Mouse (Mus musculus): Measurements from ENCODE around the gene Gdf10. TPM values are rescaled to one million over a fixed set of nuclear protein-coding genes. Genes with fewer than 3 reads are reported as not detected.

Gdf10 gene
- polyA plus RNA-seq, 1 experiment from 2014 or later = 1.8 TPM

GRCm38 (mm10) chr14:33903199-33903598, 20.2 kb upstream of the Gdf10 start:
- no peaks in the 10 kb centered on the region for H3K4me1 ChIP-seq (replicated peaks)
- ATAC-seq = no peak
- H3K4me2 ChIP-seq (replicated peaks) = no peak overlapping the region
- 92% methylated on average over 1 of the region's 1 CpGs for WGBS
- H3K9ac ChIP-seq (replicated peaks) = no peak overlapping the region
- no peaks in the 10 kb centered on the region for H3K27me3 ChIP-seq
- no peak overlapping the region for H3K4me3 ChIP-seq (replicated peaks)
- no peaks in the 10 kb centered on the region for H3K36me3 ChIP-seq
- no peak overlapping the region for H3K27ac ChIP-seq
- no peaks in the 10 kb centered on the region for H3K9me3 ChIP-seq

- H3K27me3 ChIP-seq = no peaks in the 10 kb centered on the region
- no peak overlapping the region for H3K27ac ChIP-seq
- H3K4me1 ChIP-seq (replicated peaks) = no peaks in the 10 kb centered on the region
- H3K9me3 ChIP-seq = no peaks in the 10 kb centered on the region
- no peak overlapping the region for H3K9ac ChIP-seq (replicated peaks)
- no peak overlapping the region for H3K4me2 ChIP-seq (replicated peaks)
- no peak overlapping the region for H3K4me3 ChIP-seq (replicated peaks)
- H3K36me3 ChIP-seq = no peaks in the 10 kb centered on the region
- no peak for ATAC-seq
Observed at GRCm38 (mm10) chr14:33904851-33905250, 18.5 kb upstream of the Gdf10 start.

GRCm38 (mm10) chr14:33913727-33914126, 9.7 kb upstream of the Gdf10 start:
- Histone ChIP-seq H3K36me3 (no peaks in the 10 kb centered on the region), H3K4me3 (replicated peaks) (no peak overlapping the region), H3K27me3 (peaks cover 12% of the 10 kb centered on the region), H3K9ac (replicated peaks) (no peak overlapping the region), H3K9me3 (no peaks in the 10 kb centered on the region), H3K4me2 (replicated peaks) (no peak overlapping the region), H3K4me1 (replicated peaks) (no peaks in the 10 kb centered on the region), H3K27ac (no peak overlapping the region)
- 19% methylated on average over 3 of the region's 3 CpGs for WGBS
- no peak for ATAC-seq

GRCm38 (mm10) chr14:33914206-33914605, 9.2 kb upstream of the Gdf10 start:
- H3K9ac ChIP-seq (replicated peaks) = no peak overlapping the region
- H3K4me2 ChIP-seq (replicated peaks) = no peak overlapping the region
- ATAC-seq = no peak
- no peak overlapping the region for H3K27ac ChIP-seq
- no peaks in the 10 kb centered on the region for H3K9me3 ChIP-seq
- H3K4me3 ChIP-seq (replicated peaks) = no peak overlapping the region
- WGBS = 90% methylated on average over 9 of the region's 9 CpGs
- H3K4me1 ChIP-seq (replicated peaks) = peaks cover 3% of the 10 kb centered on the region
- H3K27me3 ChIP-seq = peaks cover 12% of the 10 kb centered on the region
- H3K36me3 ChIP-seq = no peaks in the 10 kb centered on the region

- Histone ChIP-seq H3K4me2 (replicated peaks) (no peak overlapping the region; the same call in 1 of the 2 replicates), H3K4me3 (replicated peaks) (no peak overlapping the region), H3K36me3 (no peaks in the 10 kb centered on the region), H3K27me3 (peaks cover 77% of the 10 kb centered on the region), H3K4me1 (replicated peaks) (peaks cover 36% of the 10 kb centered on the region), H3K9ac (replicated peaks) (no peak overlapping the region), H3K27ac (no peak overlapping the region), H3K9me3 (no peaks in the 10 kb centered on the region)
- no peak for ATAC-seq
- WGBS = 5% methylated on average over 14 of the region's 14 CpGs
Observed at GRCm38 (mm10) chr14:33920727-33921559, 2.4 kb upstream of the Gdf10 start.

GRCm38 (mm10) chr14:33922771-33923167, 618 bp upstream of the Gdf10 start:
- no peaks in the 10 kb centered on the region for H3K9me3 ChIP-seq
- no peak for ATAC-seq
- H3K4me2 ChIP-seq (replicated peaks) = peak overlapping the region; percentile 96
- peaks cover 36% of the 10 kb centered on the region for H3K4me1 ChIP-seq (replicated peaks)
- WGBS = 8% methylated on average over 8 of the region's 8 CpGs
- H3K27me3 ChIP-seq = peaks cover 83% of the 10 kb centered on the region
- no peak overlapping the region for H3K27ac ChIP-seq
- H3K9ac ChIP-seq (replicated peaks) = peak overlapping the region; percentile 63
- peak overlapping the region; percentile 62 for H3K4me3 ChIP-seq (replicated peaks)
- H3K36me3 ChIP-seq = no peaks in the 10 kb centered on the region

GRCm38 (mm10) chr14:33931853-33932252, 8.5 kb downstream of the Gdf10 start:
- H3K4me1 ChIP-seq (replicated peaks) = no peaks in the 10 kb centered on the region
- WGBS = 63% methylated on average over 17 of the region's 17 CpGs

GRCm38 (mm10) chr14:33932935-33933703, 9.7 kb downstream of the Gdf10 start:
- 67% methylated on average over 10 of the region's 10 CpGs for WGBS
- no peaks in the 10 kb centered on the region for H3K36me3 ChIP-seq
- peak; percentile 64 for ATAC-seq
- no peak overlapping the region for H3K4me3 ChIP-seq (replicated peaks)
- H3K9me3 ChIP-seq = no peaks in the 10 kb centered on the region
- H3K27me3 ChIP-seq = peaks cover 15% of the 10 kb centered on the region; the same call in 1 of the 2 replicates
- no peak overlapping the region for H3K27ac ChIP-seq
- H3K9ac ChIP-seq (replicated peaks) = no peak overlapping the region
- no peaks in the 10 kb centered on the region for H3K4me1 ChIP-seq (replicated peaks)
- H3K4me2 ChIP-seq (replicated peaks) = no peak overlapping the region

More at GRCm38 (mm10) chr14:33931853-33932252, 8.5 kb downstream of the Gdf10 start:
- Histone ChIP-seq H3K4me3 (replicated peaks) (no peak overlapping the region), H3K36me3 (no peaks in the 10 kb centered on the region), H3K4me2 (replicated peaks) (no peak overlapping the region), H3K9me3 (no peaks in the 10 kb centered on the region), H3K27me3 (peaks cover 20% of the 10 kb centered on the region; the same call in 1 of the 2 replicates), H3K9ac (replicated peaks) (no peak overlapping the region), H3K27ac (no peak overlapping the region)
- ATAC-seq = no peak

GRCm38 (mm10) chr14:33933778-33934317, 10.5 kb downstream of the Gdf10 start:
- Histone ChIP-seq H3K4me1 (replicated peaks) (no peaks in the 10 kb centered on the region), H3K9me3 (no peaks in the 10 kb centered on the region), H3K27ac (no peak overlapping the region), H3K4me2 (replicated peaks) (no peak overlapping the region), H3K36me3 (no peaks in the 10 kb centered on the region), H3K27me3 (peaks cover 15% of the 10 kb centered on the region; the same call in 1 of the 2 replicates), H3K9ac (replicated peaks) (no peak overlapping the region), H3K4me3 (replicated peaks) (no peak overlapping the region)
- ATAC-seq = peak; percentile 65
- 47% methylated on average over 5 of the region's 5 CpGs for WGBS

- no peak overlapping the region for H3K27ac ChIP-seq
- no peak overlapping the region for H3K4me3 ChIP-seq (replicated peaks)
- H3K9ac ChIP-seq (replicated peaks) = no peak overlapping the region
- H3K4me1 ChIP-seq (replicated peaks) = no peaks in the 10 kb centered on the region
- H3K27me3 ChIP-seq = no peaks in the 10 kb centered on the region
- peak overlapping the region; percentile 29; the same call in 1 of the 2 replicates for H3K4me2 ChIP-seq (replicated peaks)
- no peaks in the 10 kb centered on the region for H3K9me3 ChIP-seq
- ATAC-seq = 0 out of 2 replicates have a peak, but pooled peaks have one; percentile 52
- no peaks in the 10 kb centered on the region for H3K36me3 ChIP-seq
- WGBS = 34% methylated on average over 9 of the region's 9 CpGs
Observed at GRCm38 (mm10) chr14:33939117-33939516, 15.7 kb downstream of the Gdf10 start.

GRCm38 (mm10) chr14:33940739-33941138, 17.4 kb downstream of the Gdf10 start, which contains the start of gene Gdf2:
Gene Gdf2 (plus strand): TSS chr14:33941039.
- Histone ChIP-seq H3K27ac (no peak within 1 kb of the TSS), H3K4me3 (replicated peaks) (no peak within 1 kb of the TSS), H3K36me3 (no peaks in the 10 kb centered on the region), H3K27me3 (no peaks in the 10 kb centered on the region), H3K4me2 (replicated peaks) (no peak within 1 kb of the TSS), H3K4me1 (replicated peaks) (no peaks in the 10 kb centered on the region), H3K9me3 (no peaks in the 10 kb centered on the region), H3K9ac (replicated peaks) (no peak within 1 kb of the TSS)
- no peak for ATAC-seq
- 84% methylated on average over 8 of the region's 8 CpGs for WGBS

- Histone ChIP-seq H3K9ac (replicated peaks) (no peak overlapping the region), H3K4me3 (replicated peaks) (no peak overlapping the region), H3K9me3 (no peaks in the 10 kb centered on the region), H3K36me3 (no peaks in the 10 kb centered on the region), H3K27me3 (no peaks in the 10 kb centered on the region), H3K27ac (no peak overlapping the region), H3K4me2 (replicated peaks) (no peak overlapping the region), H3K4me1 (replicated peaks) (no peaks in the 10 kb centered on the region)
- 78% methylated on average over 5 of the region's 5 CpGs for WGBS
- no peak for ATAC-seq
Observed at GRCm38 (mm10) chr14:33942222-33942621, 18.8 kb downstream of the Gdf10 start.

Data from midbrain, embryonic 13.5 days (tissue).